Mouse (Mus musculus) cerebellum, adult 2 months (tissue): ENCODE measurements around the gene Filip1l.

Source experiments
- CTCF ChIP-seq: fragments of 200-500 bp; IDR thresholded peaks from 2 replicates; pipeline ENCODE4 v1.5.1; 2011; ENCODE audit warnings: low read depth, mild to moderate bottlenecking, control low read depth, low read length, moderate library complexity, borderline replicate concordance; ENCODE audit not compliant: insufficient read depth
- POLR2A ChIP-seq: fragments of 200-500 bp; IDR thresholded peaks from 2 replicates; pipeline ENCODE4 v1.6.1; 2011; ENCODE audit warnings: low read length, control low read depth, borderline replicate concordance; ENCODE audit not compliant: insufficient read depth

DNA sequence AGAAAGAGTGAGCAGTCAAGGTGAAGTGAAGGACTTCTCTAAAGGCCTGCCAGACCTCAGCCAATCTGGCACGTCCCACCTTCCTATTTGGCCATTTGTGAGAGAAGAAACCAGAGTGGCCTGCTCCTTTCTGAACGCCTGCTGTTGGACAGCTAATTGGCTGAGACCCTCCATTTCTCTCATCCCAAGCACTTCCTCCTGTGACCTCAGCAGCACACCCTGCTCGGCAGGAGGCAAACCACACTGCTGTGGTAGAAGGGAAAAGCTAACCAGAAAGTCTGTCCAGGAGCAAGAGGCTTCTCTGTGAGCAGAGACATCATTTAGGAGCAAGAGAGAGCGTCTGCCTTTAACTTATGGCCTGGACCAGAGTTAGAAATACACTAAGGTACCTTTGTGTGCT is 35.8 kb upstream of the Filip1l start:
- TF ChIP-seq POLR2A, result no peak
- TF ChIP-seq CTCF, result no peak
